Mouse (Mus musculus): ENCODE data around the gene Tas1r1.

DNA sequence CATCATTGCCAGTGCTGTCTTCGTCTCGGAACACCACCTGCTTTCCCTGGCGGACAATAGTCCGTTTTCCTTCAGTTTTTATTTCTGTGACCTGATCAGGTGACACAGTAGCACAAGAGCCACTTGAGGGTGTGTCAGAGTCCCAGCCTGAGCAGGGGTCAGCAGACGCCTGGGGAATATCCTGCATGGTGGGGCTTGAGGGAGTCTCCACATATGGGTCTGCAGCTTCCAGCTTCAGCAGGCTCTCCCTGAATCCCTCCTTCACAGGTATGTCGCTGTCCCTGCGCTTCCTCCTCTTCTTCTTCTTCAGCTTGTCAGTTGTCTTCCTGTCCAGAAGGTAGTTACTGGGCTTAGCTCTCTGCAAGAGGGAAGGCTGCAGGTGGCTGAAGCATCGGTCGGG, 46.3 kb downstream of the Tas1r1 start:
- no peak for TF ChIP-seq CTCF (IDR thresholded peaks at IDR 0.05; ENCODE audit: borderline replicate concordance, insufficient read depth, low read depth, low read length)
- no peak for TF ChIP-seq POLR2A (IDR thresholded peaks at IDR 0.05; ENCODE audit: borderline replicate concordance, insufficient read depth, low read length)
